Mouse (Mus musculus) hindbrain, embryonic 11.5 days (tissue): ENCODE data around the gene Ttc6. TPM values are rescaled to one million over a fixed set of nuclear protein-coding genes. Genes with fewer than 3 reads are reported as not detected.

Source experiments
- ATAC-seq: fragments of 200-750 bp; cut with Nextera tagmentation; 2 replicates; pipeline ENCODE4 v1.8.0; 2017; ENCODE audit warnings: mild to moderate bottlenecking, moderate TSS enrichment, moderate library complexity; ENCODE audit not compliant: low FRiP score
- DNase-seq: peaks from one replicate; pipeline ENCODE4 v3.0.0-alpha.2; 2015; ENCODE audit warnings: low spot score
- H3K27ac ChIP-seq: fragments of 300-500 bp; sonication (generic); 2 replicates; pipeline ENCODE4 v1.5.1; 2014; ENCODE audit warnings: mild to moderate bottlenecking, low read depth, low read length
- H3K27me3 ChIP-seq: fragments of 300-500 bp; sonication (generic); 2 replicates; pipeline ENCODE4 v1.6.1; 2014; ENCODE audit warnings: mild to moderate bottlenecking, low read length, moderate library complexity, mixed read lengths; ENCODE audit not compliant: control insufficient read depth, insufficient read depth
- H3K36me3 ChIP-seq: fragments of 300-500 bp; sonication (generic); 2 replicates; pipeline ENCODE4 v1.6.1; 2014; ENCODE audit warnings: mild to moderate bottlenecking, low read length, moderate library complexity, mixed read lengths; ENCODE audit not compliant: control insufficient read depth, insufficient read depth
- H3K4me1 ChIP-seq: fragments of 300-500 bp; sonication (generic); replicated peaks from 2 replicates; pipeline ENCODE4 v1.6.1; 2014; ENCODE audit warnings: low read length, mixed read lengths; ENCODE audit not compliant: control insufficient read depth, insufficient read depth
- H3K4me2 ChIP-seq: fragments of 300-500 bp; sonication (generic); replicated peaks from 2 replicates; pipeline ENCODE4 v1.6.1; 2014; ENCODE audit warnings: mild to moderate bottlenecking, low read depth, low read length
- H3K4me3 ChIP-seq: fragments of 300-500 bp; sonication (generic); 2 replicates; pipeline ENCODE4 v1.5.1; 2014; ENCODE audit warnings: low read depth, low read length
- H3K9ac ChIP-seq: fragments of 300-500 bp; sonication (generic); 2 replicates; pipeline ENCODE4 v1.6.1; 2014; ENCODE audit warnings: low read depth, low read length
- H3K9me3 ChIP-seq: fragments of 300-500 bp; sonication (generic); 2 replicates; pipeline ENCODE4 v1.6.1; 2016; ENCODE audit warnings: low read length; ENCODE audit not compliant: control insufficient read depth
- WGBS: fragments of 180-500 bp; shearing (Covaris S2); extraction: QIAGEN DNeasy Blood & Tissue Kit; methylation state at CpG from one replicate; pipeline ENCODE4 v1.1.7; 2014; 5-methylcytosine and 5-hydroxymethylcytosine counted together
- polyA plus RNA-seq: library from polyadenylated mRNA; unstranded; fragments of >200 nt; fragmentation: Nextera tagmentation; extraction: Ambion mirVana; gene quantifications from 2 replicates; pipeline ENCODE4 v1.2.1, GENCODE M21; 2014

Gene Ttc6
- polyA plus RNA-seq, 1 experiment from 2014 or later, result 1.2 TPM

GRCm38 (mm10) chr12:57709966-57710365 lies 146.1 kb downstream of the Ttc6 start:
- Histone ChIP-seq H3K9me3 (no peaks in the 10 kb centered on the region), H3K4me1 (no peaks in the 10 kb centered on the region), H3K27me3 (no peaks in the 10 kb centered on the region), H3K27ac (no peak overlapping the region), H3K36me3 (no peaks in the 10 kb centered on the region), H3K4me2 (no peak overlapping the region), H3K4me3 (no peak overlapping the region), H3K9ac (no peak overlapping the region)
- no peak for ATAC-seq
- DNase-seq, result no peak
- 100% methylated on average over 1 of the region's 1 CpGs for WGBS

- no peak for DNase-seq
- Histone ChIP-seq H3K27ac (no peak overlapping the region), H3K4me2 (no peak overlapping the region), H3K4me1 (no peaks in the 10 kb centered on the region), H3K9ac (no peak overlapping the region), H3K27me3 (no peaks in the 10 kb centered on the region), H3K36me3 (no peaks in the 10 kb centered on the region), H3K4me3 (no peak overlapping the region), H3K9me3 (no peaks in the 10 kb centered on the region)
- 91% methylated on average over 7 of the region's 7 CpGs for WGBS
- no peak for ATAC-seq
Observed at GRCm38 (mm10) chr12:57764720-57765119, 200.8 kb downstream of the Ttc6 start.

- no peaks in the 10 kb centered on the region for H3K4me1 ChIP-seq
- H3K27ac ChIP-seq, result no peak overlapping the region
- WGBS, result 19% methylated on average over 12 of the region's 12 CpGs
- H3K4me2 ChIP-seq, result no peak overlapping the region
- H3K36me3 ChIP-seq, result no peaks in the 10 kb centered on the region
- DNase-seq (peak; percentile 21), ATAC-seq (no peak)
- H3K27me3 ChIP-seq, result no peaks in the 10 kb centered on the region
- H3K9me3 ChIP-seq, result no peaks in the 10 kb centered on the region
- H3K4me3 ChIP-seq, result no peak overlapping the region
- H3K9ac ChIP-seq, result no peak overlapping the region
Observed at GRCm38 (mm10) chr12:57776290-57776997, 212.5 kb downstream of the Ttc6 start.

- H3K27me3 ChIP-seq, result no peaks in the 10 kb centered on the region
- H3K4me3 ChIP-seq, result no peak overlapping the region
- DNase-seq (peak; percentile 13), ATAC-seq (peak; percentile 63)
- H3K4me2 ChIP-seq, result no peak overlapping the region
- 79% methylated on average over 5 of the region's 5 CpGs for WGBS
- no peak overlapping the region for H3K9ac ChIP-seq
- no peaks in the 10 kb centered on the region for H3K9me3 ChIP-seq
- no peaks in the 10 kb centered on the region for H3K36me3 ChIP-seq
- H3K4me1 ChIP-seq, result no peaks in the 10 kb centered on the region
- H3K27ac ChIP-seq, result no peak overlapping the region
Observed at GRCm38 (mm10) chr12:57781926-57782325, 218.0 kb downstream of the Ttc6 start.

- Histone ChIP-seq H3K4me3 (no peak overlapping the region), H3K9ac (no peak overlapping the region), H3K27ac (no peak overlapping the region), H3K27me3 (no peaks in the 10 kb centered on the region), H3K4me1 (no peaks in the 10 kb centered on the region), H3K4me2 (no peak overlapping the region), H3K36me3 (no peaks in the 10 kb centered on the region), H3K9me3 (no peaks in the 10 kb centered on the region)
- WGBS, result 29% methylated on average over 5 of the region's 5 CpGs
- DNase-seq (peak; percentile 66), ATAC-seq (peak; percentile 33; the same call in 1 of the 2 replicates)
Observed at GRCm38 (mm10) chr12:57787471-57787870, 223.6 kb downstream of the Ttc6 start.

Other genes starting within 250 kb of the Ttc6 start
- 1.2 and 2.1 TPM in 2 replicates for gene Foxa1, start 17.2 kb upstream of the Ttc6 start, polyA plus RNA-seq